Comparison of ENCODE assay signal across 8 mouse cellular contexts in genomic region chr2:28535650-28536049, GRCm38 (mm10). TPM values are rescaled to one million over a fixed set of nuclear protein-coding genes. Genes with fewer than 3 reads are reported as not detected.
DNase-seq lines count a peak whose midpoint lies in the region.

No protein-coding gene starts in this region.

- intact Hi-C loops in heart, postnatal 25 days (cut with DNase I), result no loop called here
- intact Hi-C loops in heart, postnatal 14 days (cut with DNase I), result no loop called here

- peak; percentile 93 for DNase-seq in heart, adult 11 months
- DNase-seq in heart, postnatal 25 days (ENCODE audit: low spot score), result no peak
- peak; percentile 52 for DNase-seq in urinary bladder, postnatal 14 days (ENCODE audit: low spot score)
- DNase-seq in urinary bladder, postnatal 25 days (ENCODE audit: low spot score), result no peak
- DNase-seq in heart, postnatal 14 days, result peak; percentile 45 to 59
- peak; percentile 45 for DNase-seq in lung, postnatal 14 days
- DNase-seq in urinary bladder, postnatal 10 days (ENCODE audit: low spot score), result no peak
- DNase-seq in testis, postnatal 14 days (ENCODE audit: low spot score), result no peak

RNA-seq across cellular contexts. Expression of gene Ralgds, which starts 22.7 kb away (rescaled TPM):
- total RNA-seq in heart, postnatal 25 days (2021), result 10 to 100 TPM; 11.9 to 13.8 TPM
- 10 to 100 TPM; 14.5 to 18.2 TPM for total RNA-seq in heart, postnatal 14 days (2021)

RNA-seq across cellular contexts. Expression of gene Cel, which starts 27.6 kb away (rescaled TPM):
- total RNA-seq in heart, postnatal 25 days (2021), result not detected
- not detected for total RNA-seq in heart, postnatal 14 days (2021)

RNA-seq across cellular contexts. Expression of gene Gm10134, which starts 29.8 kb away (rescaled TPM):
- total RNA-seq in heart, postnatal 25 days (2021), result 1 to 10 TPM in 1 of 2 experiments, not detected in 1; 1.4 TPM
- total RNA-seq in heart, postnatal 14 days (2021), result 1 to 10 TPM; 1.2 to 1.4 TPM

RNA-seq across cellular contexts. Expression of gene Gbgt1, which starts 39.0 kb away (rescaled TPM):
- total RNA-seq in heart, postnatal 25 days (2021), result 1 to 10 TPM; 1.7 to 3.1 TPM
- total RNA-seq in heart, postnatal 14 days (2021), result 1 to 10 TPM; 2.6 to 3.7 TPM

RNA-seq across cellular contexts. Expression of gene Gtf3c5, which starts 47.9 kb away (rescaled TPM):
- 10 to 100 TPM; 11.5 to 11.6 TPM for total RNA-seq in heart, postnatal 25 days (2021)
- total RNA-seq in heart, postnatal 14 days (2021), result 10 to 100 TPM in 1 of 2 experiments, 1 to 10 TPM in 1; 9.8 to 10.9 TPM

Comparison
In these comparisons a context has a peak if more than half of its experiments do, and no peak if none do; other contexts are left out.
1. DNase-seq: peak in heart, adult 11 months (single experiment), urinary bladder, postnatal 14 days (single experiment), heart, postnatal 14 days (2 of 2) and lung, postnatal 14 days (single experiment); none in heart, postnatal 25 days (single experiment), urinary bladder, postnatal 25 days (single experiment), urinary bladder, postnatal 10 days (single experiment) and testis, postnatal 14 days (single experiment).